Mouse (Mus musculus) neural tube, embryonic 12.5 days (tissue): ENCODE results near the gene Ctf2. TPM values are rescaled to one million over a fixed set of nuclear protein-coding genes. Genes with fewer than 3 reads are reported as not detected.
A peak's percentile ranks its signal among the peaks of the same experiment; 100 is the strongest.

Source experiments
- ATAC-seq: fragments of 200-750 bp; cut with Nextera tagmentation; 2 replicates; pipeline ENCODE4 v1.8.0; 2017; ENCODE audit warnings: low read depth, mild to moderate bottlenecking, moderate TSS enrichment, moderate library complexity; ENCODE audit not compliant: low FRiP score
- H3K27ac ChIP-seq: fragments of 300-500 bp; sonication (generic); 2 replicates; pipeline ENCODE4 v1.5.1; 2016
- H3K27me3 ChIP-seq: fragments of 300-500 bp; sonication (generic); replicated peaks from 2 replicates; pipeline ENCODE4 v1.6.1; 2016; ENCODE audit warnings: mild to moderate bottlenecking
- H3K36me3 ChIP-seq: fragments of 300-500 bp; sonication (generic); 2 replicates; pipeline ENCODE4 v1.6.1; 2016; ENCODE audit warnings: mild to moderate bottlenecking
- H3K4me1 ChIP-seq: fragments of 300-500 bp; sonication (generic); 2 replicates; pipeline ENCODE4 v1.6.1; 2016
- H3K4me2 ChIP-seq: fragments of 300-500 bp; sonication (generic); replicated peaks from 2 replicates; pipeline ENCODE4 v1.6.1; 2016; ENCODE audit warnings: mild to moderate bottlenecking
- H3K4me3 ChIP-seq: fragments of 300-500 bp; sonication (generic); 2 replicates; pipeline ENCODE4 v1.5.1; 2016
- H3K9ac ChIP-seq: fragments of 300-500 bp; sonication (generic); 2 replicates; pipeline ENCODE4 v1.6.1; 2016; ENCODE audit warnings: mild to moderate bottlenecking
- H3K9me3 ChIP-seq: fragments of 300-500 bp; sonication (generic); 2 replicates; pipeline ENCODE4 v1.6.1; 2016; ENCODE audit warnings: mild to moderate bottlenecking
- WGBS: fragments of 180-500 bp; shearing (Covaris S2); methylation state at CpG from one replicate; pipeline ENCODE4 v1.1.7; 2016; 5-methylcytosine and 5-hydroxymethylcytosine counted together
- polyA plus RNA-seq: library from polyadenylated mRNA; unstranded; fragments of >200 nt; fragmentation: Nextera tagmentation; extraction: Ambion mirVana; gene quantifications from 2 replicates; pipeline ENCODE4 v1.2.1, GENCODE M21; 2016

Ctf2 gene
- polyA plus RNA-seq, 1 experiment from 2014 or later = 0.28 TPM

- Histone ChIP-seq H3K27ac (no peak within 1 kb of the TSS), H3K4me2 (peak within 1 kb of the TSS; percentile 73), H3K36me3 (peaks cover 37% of the 10 kb centered on the region), H3K4me3 (peak within 1 kb of the TSS; percentile 45), H3K27me3 (no peaks in the 10 kb centered on the region), H3K4me1 (peaks cover 25% of the 10 kb centered on the region), H3K9ac (peak within 1 kb of the TSS; percentile 67), H3K9me3 (no peaks in the 10 kb centered on the region)
- peak; percentile 63 for ATAC-seq
- under 1% methylated on average over 24 of the region's 24 CpGs for WGBS
Observed at GRCm38 (mm10) chr7:127769651-127770038, 37.7 kb upstream of the Ctf2 start, which contains the start of gene Orai3. Gene Orai3, plus strand, starts transcription at chr7:127769815.

DNA sequence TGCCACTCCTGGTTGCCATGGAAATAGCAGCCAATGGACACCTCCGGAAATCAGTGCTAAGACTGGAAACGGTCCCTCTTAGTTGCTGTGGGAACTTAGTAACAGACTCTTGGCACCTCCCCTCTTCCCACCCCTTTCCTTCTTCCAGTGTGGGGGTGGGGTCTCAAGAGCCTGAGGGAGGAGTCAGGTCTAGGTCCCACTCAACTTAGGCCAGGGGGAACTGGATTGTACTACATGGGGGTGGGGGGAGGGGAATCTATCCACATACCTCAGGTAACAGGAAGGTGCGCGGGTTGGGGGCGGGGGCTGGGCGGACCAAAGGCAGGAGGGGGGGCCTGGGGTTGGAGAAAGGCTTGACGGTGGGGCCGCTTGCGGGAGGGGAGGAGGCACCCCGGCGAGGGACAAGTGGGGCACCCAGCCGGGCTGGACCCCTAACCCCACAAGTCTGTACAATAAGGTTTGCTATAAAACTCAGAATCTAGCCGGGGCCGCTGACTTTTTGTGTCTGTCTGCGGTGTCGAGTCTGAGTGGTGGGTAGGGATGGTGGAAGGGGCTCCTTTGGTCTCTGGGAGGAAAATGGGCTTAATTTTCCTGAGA is 37.1 kb upstream of the Ctf2 start:
- ATAC-seq = peak; percentile 87
- 2% methylated on average over 16 of the region's 16 CpGs for WGBS
- no peaks in the 10 kb centered on the region for H3K9me3 ChIP-seq
- H3K27me3 ChIP-seq = no peaks in the 10 kb centered on the region
- no peak overlapping the region for H3K27ac ChIP-seq
- peak overlapping the region; percentile 73 for H3K4me2 ChIP-seq
- peak overlapping the region; percentile 67 for H3K9ac ChIP-seq
- H3K4me3 ChIP-seq = peak overlapping the region; percentile 45
- H3K4me1 ChIP-seq = peaks cover 25% of the 10 kb centered on the region
- H3K36me3 ChIP-seq = peaks cover 43% of the 10 kb centered on the region

DNA sequence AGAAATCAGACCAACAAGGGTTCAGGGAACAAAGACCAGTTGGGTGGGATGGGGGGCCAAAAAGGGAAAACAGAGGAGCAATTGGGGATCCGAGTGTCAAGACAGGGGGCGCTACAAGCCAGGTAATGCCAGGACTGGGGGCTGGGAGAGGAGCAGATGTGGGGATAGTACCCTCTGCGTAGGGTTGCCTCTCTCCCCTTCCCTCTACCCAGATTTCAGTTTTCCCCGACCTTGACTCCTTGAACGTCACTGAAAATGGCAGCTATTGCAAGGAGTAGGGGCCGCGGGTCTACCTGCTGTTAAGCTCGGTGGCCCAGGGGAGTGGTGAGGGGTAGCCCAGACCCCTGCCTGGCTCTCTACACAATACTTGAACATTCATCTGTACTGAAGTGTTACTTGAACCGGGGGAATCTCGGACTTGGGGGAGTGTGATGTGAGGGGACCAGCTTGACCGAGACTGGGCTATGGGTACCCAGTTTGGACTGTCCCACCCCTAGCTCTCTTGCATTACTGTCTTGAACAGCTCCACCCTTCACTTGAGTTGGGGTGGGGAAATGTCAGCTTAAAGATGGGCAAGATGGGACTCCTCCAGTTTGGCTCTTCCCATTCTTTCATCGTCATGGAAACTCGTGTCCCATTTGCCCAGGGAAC is 36.5 kb upstream of the Ctf2 start:
- Histone ChIP-seq H3K27me3 (no peaks in the 10 kb centered on the region), H3K4me1 (peaks cover 25% of the 10 kb centered on the region), H3K4me3 (no peak overlapping the region), H3K4me2 (peak overlapping the region; percentile 73), H3K27ac (no peak overlapping the region), H3K36me3 (peaks cover 49% of the 10 kb centered on the region), H3K9ac (no peak overlapping the region), H3K9me3 (no peaks in the 10 kb centered on the region)
- 46% methylated on average over 13 of the region's 13 CpGs for WGBS
- ATAC-seq = peak; percentile 43

DNA sequence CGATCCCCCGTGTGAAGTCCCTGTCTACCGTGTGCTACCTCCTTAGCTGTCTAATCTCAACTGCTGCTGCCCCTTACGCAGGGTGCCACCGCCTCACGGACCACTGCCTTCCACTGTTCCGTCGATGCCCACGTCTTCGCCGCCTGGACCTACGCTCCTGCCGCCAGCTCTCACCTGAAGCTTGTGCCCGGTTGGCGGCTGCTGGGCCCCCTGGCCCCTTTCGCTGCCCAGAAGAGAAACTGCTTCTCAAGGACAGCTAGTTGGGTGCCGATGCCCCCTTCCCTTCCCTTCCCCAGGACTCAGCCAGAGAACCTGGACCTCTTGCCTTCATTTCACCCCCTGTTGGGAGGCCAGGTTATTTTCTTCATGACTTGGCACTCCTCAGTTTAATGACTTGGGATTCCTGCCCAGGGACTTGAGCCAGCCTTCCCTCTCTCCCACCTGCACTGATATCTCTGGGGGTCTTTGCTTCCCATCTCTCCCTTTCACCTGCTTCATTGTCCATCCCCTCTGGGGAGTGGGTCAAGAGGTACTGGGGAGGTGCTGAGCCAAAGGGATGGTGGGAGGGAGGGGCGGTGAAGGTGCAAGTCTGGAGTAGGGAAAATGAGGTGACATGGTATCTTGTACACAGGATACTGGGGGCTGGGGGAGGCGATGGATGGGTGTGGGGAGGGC is 35.8 kb upstream of the Ctf2 start:
- Histone ChIP-seq H3K9ac (no peak overlapping the region), H3K27me3 (no peaks in the 10 kb centered on the region), H3K4me3 (no peak overlapping the region), H3K4me1 (peaks cover 25% of the 10 kb centered on the region), H3K4me2 (0 out of 2 replicates have a peak overlapping the region, but pooled peaks have one; percentile 73), H3K9me3 (no peaks in the 10 kb centered on the region), H3K36me3 (peaks cover 53% of the 10 kb centered on the region), H3K27ac (no peak overlapping the region)
- WGBS = 94% methylated on average over 19 of the region's 19 CpGs
- no peak for ATAC-seq

DNA sequence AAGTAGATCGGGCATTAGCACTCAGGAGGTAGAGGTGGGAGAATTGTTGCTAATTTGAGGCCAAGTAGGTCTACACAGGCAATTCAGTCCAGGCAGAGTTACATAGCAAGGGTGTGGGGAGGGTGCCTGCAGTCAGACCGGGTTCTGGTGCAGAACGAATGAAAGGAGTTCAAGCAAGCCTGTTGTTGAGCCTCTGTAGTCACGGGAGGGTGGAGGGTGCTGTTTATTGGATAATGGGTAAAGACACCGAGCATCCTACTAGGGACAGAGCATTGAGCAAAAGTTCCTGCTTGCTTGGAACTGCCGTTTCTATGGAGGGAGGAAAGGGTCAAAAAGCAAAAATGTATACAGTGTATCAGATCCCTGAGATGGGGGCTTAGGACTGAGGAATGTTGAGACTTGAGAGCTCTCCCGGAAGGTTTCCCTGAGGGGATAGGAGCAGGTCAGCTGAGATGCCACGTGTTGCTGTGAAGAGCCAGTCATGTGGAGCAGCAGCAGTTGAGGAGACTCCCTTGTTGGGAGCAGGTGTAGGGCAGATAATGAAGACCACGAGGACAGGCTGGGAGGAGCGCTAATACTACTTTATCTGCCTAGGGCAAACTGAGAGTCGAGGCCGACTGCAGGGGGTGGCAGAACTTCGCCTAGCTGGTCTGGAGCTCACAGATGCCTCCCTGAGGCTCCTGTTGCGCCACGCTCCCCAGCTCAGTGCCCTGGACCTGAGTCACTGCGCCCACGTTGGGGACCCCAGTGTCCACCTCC is 35.1 kb upstream of the Ctf2 start:
- 82% methylated on average over 17 of the region's 17 CpGs for WGBS
- no peaks in the 10 kb centered on the region for H3K9me3 ChIP-seq
- H3K4me3 ChIP-seq = no peak overlapping the region

DNA sequence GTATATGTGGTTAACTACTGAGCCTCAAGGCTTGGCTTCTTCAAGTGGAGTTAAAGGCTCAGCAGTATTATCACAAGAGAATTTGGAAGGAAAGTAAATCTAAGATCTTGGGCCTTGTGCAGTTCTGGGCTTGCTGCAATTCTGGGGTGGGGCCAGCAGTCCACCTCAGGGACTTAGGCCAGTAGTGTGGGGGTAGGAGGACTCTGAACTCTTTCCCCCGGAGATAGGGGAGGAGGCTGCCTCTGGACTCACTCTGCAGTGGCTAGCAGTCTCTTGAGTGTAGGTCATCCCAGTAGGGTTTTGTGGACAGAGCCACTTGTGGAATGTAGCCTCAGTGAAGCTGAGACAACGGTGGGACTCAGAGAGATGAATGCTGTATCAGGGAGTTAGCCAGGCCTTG is 33.8 kb upstream of the Ctf2 start:
- no peak overlapping the region for H3K4me3 ChIP-seq
- no peak overlapping the region for H3K27ac ChIP-seq
- H3K27me3 ChIP-seq = no peaks in the 10 kb centered on the region
- ATAC-seq = no peak
- 91% methylated on average over 2 of the region's 2 CpGs for WGBS
- H3K4me2 ChIP-seq = no peak overlapping the region
- peaks cover 69% of the 10 kb centered on the region for H3K36me3 ChIP-seq
- H3K9ac ChIP-seq = no peak overlapping the region
- H3K4me1 ChIP-seq = peaks cover 25% of the 10 kb centered on the region
- no peaks in the 10 kb centered on the region for H3K9me3 ChIP-seq

More for the DNA sequence above, 35.1 kb upstream of the Ctf2 start:
- peaks cover 25% of the 10 kb centered on the region for H3K4me1 ChIP-seq
- H3K36me3 ChIP-seq = peaks cover 59% of the 10 kb centered on the region
- no peak overlapping the region for H3K27ac ChIP-seq
- ATAC-seq = no peak
- no peaks in the 10 kb centered on the region for H3K27me3 ChIP-seq
- no peak overlapping the region for H3K4me2 ChIP-seq
- H3K9ac ChIP-seq = no peak overlapping the region

DNA sequence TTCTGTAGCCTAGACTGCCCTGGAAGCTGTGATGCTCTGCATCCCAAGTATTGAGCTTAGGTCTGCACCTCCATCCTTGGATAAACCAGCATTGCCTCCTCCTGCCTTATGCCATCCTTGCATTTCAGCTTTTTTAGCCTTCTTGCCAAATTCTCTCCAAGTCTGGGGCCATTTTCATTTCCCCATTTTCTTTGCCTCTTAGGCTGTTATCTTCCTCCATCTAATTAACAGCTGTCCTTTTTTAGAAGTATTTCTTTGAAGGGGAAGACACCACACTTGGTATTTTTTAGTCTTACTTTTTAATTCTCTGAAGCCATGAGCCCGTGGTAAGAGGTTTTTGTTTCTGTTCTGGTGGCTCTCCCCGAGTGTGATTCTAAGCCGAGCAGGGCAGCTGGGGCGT is 31.7 kb upstream of the Ctf2 start:
- peaks cover 4% of the 10 kb centered on the region for H3K4me1 ChIP-seq
- no peak overlapping the region for H3K4me2 ChIP-seq
- WGBS = 95% methylated on average over 4 of the region's 4 CpGs
- no peak overlapping the region for H3K9ac ChIP-seq
- peaks cover 79% of the 10 kb centered on the region for H3K36me3 ChIP-seq
- no peak overlapping the region for H3K27ac ChIP-seq
- H3K9me3 ChIP-seq = no peaks in the 10 kb centered on the region
- ATAC-seq = no peak
- no peaks in the 10 kb centered on the region for H3K27me3 ChIP-seq
- no peak overlapping the region for H3K4me3 ChIP-seq

GRCm38 (mm10) chr7:127761026-127761425 is 29.1 kb upstream of the Ctf2 start:
- 0 out of 2 replicates have a peak, but pooled peaks cover under 1% of the 10 kb centered on the region for H3K4me1 ChIP-seq
- H3K9me3 ChIP-seq = no peaks in the 10 kb centered on the region
- H3K4me3 ChIP-seq = no peak overlapping the region
- H3K4me2 ChIP-seq = no peak overlapping the region
- no peak for ATAC-seq
- H3K9ac ChIP-seq = no peak overlapping the region
- no peaks in the 10 kb centered on the region for H3K27me3 ChIP-seq
- H3K36me3 ChIP-seq = peaks cover 80% of the 10 kb centered on the region
- no peak overlapping the region for H3K27ac ChIP-seq
- WGBS = 51% methylated on average over 7 of the region's 7 CpGs

DNA sequence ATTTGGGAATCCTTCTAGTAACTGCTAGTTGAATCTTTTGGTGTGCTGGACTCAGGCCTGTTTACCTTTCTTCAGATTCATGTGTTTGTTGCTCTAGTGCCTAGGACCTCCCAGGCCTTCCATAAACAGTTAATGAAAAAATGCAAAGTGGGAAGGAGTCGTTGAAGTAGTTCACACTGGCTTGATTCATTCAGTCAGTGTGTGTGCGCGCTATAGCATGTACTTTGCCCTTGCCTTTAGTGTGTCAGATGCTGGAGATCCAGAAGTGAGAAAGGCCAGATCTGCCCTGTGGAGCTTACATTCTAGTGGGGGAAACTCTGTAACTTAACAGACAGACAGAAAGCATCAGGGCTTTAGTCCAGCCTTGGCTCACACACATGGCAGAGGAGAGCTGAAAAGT is 28.5 kb upstream of the Ctf2 start:
- 89% methylated on average over 3 of the region's 3 CpGs for WGBS
- H3K4me1 ChIP-seq = 0 out of 2 replicates have a peak, but pooled peaks cover 3% of the 10 kb centered on the region
- H3K9me3 ChIP-seq = no peaks in the 10 kb centered on the region
- no peak overlapping the region for H3K4me3 ChIP-seq
- H3K27me3 ChIP-seq = no peaks in the 10 kb centered on the region
- peaks cover 79% of the 10 kb centered on the region for H3K36me3 ChIP-seq
- ATAC-seq = no peak
- no peak overlapping the region for H3K4me2 ChIP-seq
- no peak overlapping the region for H3K27ac ChIP-seq
- no peak overlapping the region for H3K9ac ChIP-seq

- Histone ChIP-seq H3K27ac (no peak overlapping the region), H3K36me3 (peaks cover 80% of the 10 kb centered on the region), H3K27me3 (no peaks in the 10 kb centered on the region), H3K9ac (no peak overlapping the region), H3K9me3 (no peaks in the 10 kb centered on the region), H3K4me1 (0 out of 2 replicates have a peak, but pooled peaks cover 3% of the 10 kb centered on the region), H3K4me2 (no peak overlapping the region), H3K4me3 (no peak overlapping the region)
- WGBS = 76% methylated on average over 6 of the region's 6 CpGs
- no peak for ATAC-seq
Observed at GRCm38 (mm10) chr7:127759716-127760115, 27.8 kb upstream of the Ctf2 start.

- Histone ChIP-seq H3K9me3 (no peaks in the 10 kb centered on the region), H3K4me3 (no peak overlapping the region), H3K4me1 (0 out of 2 replicates have a peak, but pooled peaks cover 6% of the 10 kb centered on the region), H3K36me3 (peaks cover 94% of the 10 kb centered on the region), H3K27me3 (no peaks in the 10 kb centered on the region), H3K4me2 (no peak overlapping the region), H3K9ac (no peak overlapping the region), H3K27ac (no peak overlapping the region)
- no peak for ATAC-seq
- WGBS = 90% methylated on average over 7 of the region's 7 CpGs
Observed at GRCm38 (mm10) chr7:127753741-127754140, 21.8 kb upstream of the Ctf2 start.

- Histone ChIP-seq H3K4me3 (no peak overlapping the region), H3K36me3 (peaks cover 94% of the 10 kb centered on the region), H3K4me2 (no peak overlapping the region), H3K27me3 (no peaks in the 10 kb centered on the region), H3K4me1 (0 out of 2 replicates have a peak, but pooled peaks cover 11% of the 10 kb centered on the region), H3K27ac (no peak overlapping the region), H3K9ac (no peak overlapping the region), H3K9me3 (no peaks in the 10 kb centered on the region)
- WGBS = 85% methylated on average over 5 of the region's 5 CpGs
- ATAC-seq = no peak
Observed at GRCm38 (mm10) chr7:127753158-127753557, 21.2 kb upstream of the Ctf2 start.
